Mouse (Mus musculus) thymus, adult 2 months (tissue): ENCODE measurements around the gene Gm49425.

Experiments used
- CTCF ChIP-seq: fragments of 200-500 bp; IDR thresholded peaks from 2 replicates; pipeline ENCODE4 v1.5.1; 2012; ENCODE audit warnings: mild to moderate bottlenecking, control low read depth, low read length, moderate library complexity, borderline replicate concordance; ENCODE audit not compliant: control insufficient read depth, poor library complexity, insufficient read depth; ENCODE audit errors: extremely low read depth
- POLR2A ChIP-seq: fragments of 200-500 bp; IDR thresholded peaks from 2 replicates; pipeline ENCODE4 v1.6.1; 2012; ENCODE audit warnings: mild to moderate bottlenecking, low read length, control low read depth, moderate library complexity; ENCODE audit not compliant: control insufficient read depth, poor library complexity, insufficient read depth; ENCODE audit errors: extremely low read depth

- TF ChIP-seq POLR2A (no peak), CTCF (no peak)
These were observed 31.0 kb downstream of the Gm49425 start for GRCm38 (mm10) chr15:101485911-101486635.
